Mouse (Mus musculus): ENCODE results near the gene Snrpn.

- TF ChIP-seq CTCF (IDR thresholded peaks at IDR 0.05; ENCODE audit: low read depth): no peak
- no peak for TF ChIP-seq EP300 (optimal IDR thresholded peaks at IDR 0.05)
These were observed 133.8 kb downstream of the Snrpn start for GRCm38 (mm10) chr7:60006262-60006661.

All from stomach, postnatal 0 days (tissue).